Mouse (Mus musculus) layer of hippocampus, postnatal 36 days (tissue): ENCODE results near the gene Plekhm3. TPM values are rescaled to one million over a fixed set of nuclear protein-coding genes. Genes with fewer than 3 reads are reported as not detected.
"Not testable (repeated sequence)": the region's sequence is repeated elsewhere in the genome, so short reads cannot be mapped to it uniquely, and the experiment has no call there.

Source experiments
- DNase-seq, 2 experiments: peaks; one replicate each; pipeline ENCODE4 v3.0.0; 2022
- total RNA-seq, 2 experiments: library from RNA; stranded (reverse); gene quantifications; 2 replicates each; pipeline ENCODE4 v1.2.3; 2021

Plekhm3 gene
- 10 to 100 TPM; 30.7 to 35.0 TPM for total RNA-seq

DNA sequence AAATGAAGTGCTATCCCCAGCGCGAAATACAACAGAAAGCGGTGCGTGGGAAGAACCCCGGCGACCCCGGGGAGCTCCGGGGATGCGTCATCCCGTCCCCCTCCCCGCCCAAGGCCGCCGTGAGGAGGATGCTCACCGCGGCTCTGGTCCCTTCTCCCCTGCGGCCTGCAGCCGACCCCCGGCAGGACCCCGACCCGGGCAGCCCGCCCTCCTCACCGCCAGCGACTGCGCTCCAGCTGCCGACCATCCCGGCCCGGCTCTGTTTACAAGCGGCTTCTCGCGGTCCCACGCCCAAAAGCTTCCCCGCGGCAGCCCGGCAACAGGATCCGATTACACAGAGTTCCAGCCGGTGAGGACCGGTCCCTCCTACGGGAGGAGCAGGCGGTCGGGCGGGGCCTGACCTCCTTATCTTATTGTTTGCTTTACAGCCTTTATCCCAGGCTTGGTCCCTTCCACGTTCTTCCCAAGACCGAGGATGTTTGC lies at the start of gene Plekhm3:
Gene Plekhm3 (minus strand): TSS at position 346 of the 483 bp plus-strand sequence.
- DNase-seq, result peak; percentile 79 to 87

DNA sequence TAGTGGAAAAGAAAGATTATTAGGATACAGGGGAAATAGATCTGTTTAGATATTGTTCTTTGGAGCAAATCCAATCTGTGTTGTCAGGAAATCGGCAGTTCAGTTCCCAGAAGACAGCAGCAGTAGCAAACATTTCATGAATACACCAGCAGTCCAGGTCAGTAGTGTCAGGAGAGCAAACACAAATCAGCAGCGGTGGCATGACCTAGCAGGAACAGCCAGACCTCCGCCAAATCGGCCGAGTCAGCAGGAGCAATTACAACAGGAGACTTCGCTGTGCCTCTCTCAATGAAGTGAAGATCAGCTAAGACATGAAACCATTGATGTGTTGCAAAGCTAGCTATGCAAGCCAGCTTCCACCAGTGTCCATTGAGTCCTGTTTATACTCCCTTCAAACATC lies 49.0 kb upstream of the Plekhm3 start:
- DNase-seq, result no peak

GRCm38 (mm10) chr1:65004526-65004925 lies 47.9 kb upstream of the Plekhm3 start:
- no peak for DNase-seq

DNA sequence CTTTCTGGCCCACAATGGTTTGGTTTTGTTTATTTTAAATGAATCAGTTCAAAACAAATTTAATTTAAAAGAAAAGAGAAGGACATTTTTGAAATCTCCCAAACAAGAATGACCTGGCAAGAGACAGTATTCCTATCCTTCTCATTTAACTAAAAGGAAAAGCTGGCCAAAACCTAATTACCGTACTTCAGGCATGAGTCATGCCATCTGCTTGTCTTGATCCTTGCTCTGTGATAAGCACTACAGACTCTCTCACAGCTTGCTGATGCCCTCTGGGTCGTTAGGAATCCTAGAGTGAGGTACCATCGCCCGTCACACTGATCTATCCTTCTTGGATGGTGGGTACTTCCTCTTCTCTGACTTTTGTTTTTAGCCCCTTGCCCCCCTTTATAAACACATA lies 36.6 kb upstream of the Plekhm3 start:
- DNase-seq, result no peak

GRCm38 (mm10) chr1:64988176-64988575 lies 31.6 kb upstream of the Plekhm3 start:
- no peak for DNase-seq

- peak; percentile 50 to 51 for DNase-seq
Observed at GRCm38 (mm10) chr1:64986120-64986519, 29.5 kb upstream of the Plekhm3 start.

DNA sequence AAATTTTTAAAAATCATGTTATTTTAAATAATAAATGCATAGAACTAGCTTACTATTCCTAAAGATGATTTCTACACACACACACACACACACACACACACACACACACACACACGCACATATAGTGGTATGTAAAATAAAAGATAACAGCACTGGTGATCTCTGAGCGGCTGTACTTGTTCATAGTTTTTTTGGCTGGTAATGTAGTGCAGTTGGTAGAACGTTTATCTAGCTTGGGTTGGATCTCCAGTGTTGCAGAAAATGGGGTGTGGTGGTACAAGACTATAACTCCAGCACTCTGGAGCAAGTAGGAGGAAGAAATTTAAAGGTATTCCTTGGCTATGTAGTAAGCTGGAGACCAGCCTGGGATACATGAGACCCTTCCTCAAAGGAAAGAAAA lies 26.6 kb upstream of the Plekhm3 start:
- DNase-seq, result no peak

- DNase-seq, result peak; percentile 9 to 13
Observed at GRCm38 (mm10) chr1:64978321-64978799, 21.7 kb upstream of the Plekhm3 start.

DNA sequence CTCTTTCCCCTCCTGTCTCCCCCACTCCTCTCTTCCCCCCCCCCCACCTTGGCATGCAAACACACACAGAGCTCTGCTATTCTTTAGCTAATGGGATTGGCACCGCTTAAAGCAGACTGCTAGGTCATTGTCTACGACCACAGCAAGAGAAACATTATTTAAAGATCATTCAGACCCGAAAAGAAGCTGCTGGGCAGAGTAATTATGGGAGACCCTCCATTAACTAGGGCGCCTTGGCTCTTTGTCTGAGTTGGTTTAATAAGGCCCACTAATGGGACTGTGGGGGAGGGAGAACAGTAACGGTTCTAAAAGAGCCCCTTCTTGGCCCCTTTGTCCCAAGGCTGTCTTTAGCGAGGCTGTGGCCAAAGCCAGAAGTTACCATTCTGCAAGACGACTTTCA lies 18.7 kb upstream of the Plekhm3 start:
- DNase-seq, result no peak

DNA sequence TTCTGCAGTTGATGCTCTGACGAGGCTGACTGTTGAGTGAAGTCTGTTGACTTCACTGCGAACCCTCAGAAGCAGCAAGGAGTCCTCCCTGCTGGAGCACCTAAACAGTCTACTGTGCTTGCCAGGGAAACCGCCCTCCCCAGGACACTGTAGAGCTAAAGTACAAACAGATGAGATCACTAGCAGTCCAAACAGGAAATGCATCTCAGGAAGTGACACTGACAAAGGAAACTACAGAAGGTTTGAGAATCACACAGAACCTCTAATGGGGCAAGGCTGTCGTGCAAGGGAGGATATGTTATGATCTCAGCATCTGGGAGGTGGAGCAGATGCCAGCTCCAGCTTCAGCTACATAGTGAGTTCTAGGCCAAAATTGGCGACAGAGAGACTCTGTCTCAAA lies 14.1 kb upstream of the Plekhm3 start:
- no peak for DNase-seq

DNA sequence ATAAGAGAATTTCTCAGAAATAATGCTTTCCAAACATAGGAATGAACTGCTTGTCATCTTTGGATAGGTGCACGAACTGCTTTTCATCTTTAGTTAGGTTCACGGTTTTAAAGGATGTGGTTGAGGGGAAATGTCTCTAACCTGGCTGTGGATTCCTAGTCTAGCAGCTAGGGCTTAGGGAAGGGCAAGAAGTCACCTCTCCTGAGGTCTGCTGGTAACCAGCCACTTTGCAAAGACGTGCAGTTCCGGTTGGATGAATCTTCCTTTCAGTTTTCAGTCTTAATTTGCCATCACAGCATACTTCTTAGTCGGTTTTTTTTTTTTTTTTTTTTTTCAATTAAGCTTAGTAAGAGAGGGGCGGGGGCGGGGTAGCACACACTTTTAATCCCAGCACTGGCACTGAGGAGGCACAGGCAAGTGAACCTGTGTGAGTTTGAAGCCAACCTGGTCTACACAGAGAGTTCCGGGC lies 431 bp upstream of the Plekhm3 start:
- no peak for DNase-seq

DNA sequence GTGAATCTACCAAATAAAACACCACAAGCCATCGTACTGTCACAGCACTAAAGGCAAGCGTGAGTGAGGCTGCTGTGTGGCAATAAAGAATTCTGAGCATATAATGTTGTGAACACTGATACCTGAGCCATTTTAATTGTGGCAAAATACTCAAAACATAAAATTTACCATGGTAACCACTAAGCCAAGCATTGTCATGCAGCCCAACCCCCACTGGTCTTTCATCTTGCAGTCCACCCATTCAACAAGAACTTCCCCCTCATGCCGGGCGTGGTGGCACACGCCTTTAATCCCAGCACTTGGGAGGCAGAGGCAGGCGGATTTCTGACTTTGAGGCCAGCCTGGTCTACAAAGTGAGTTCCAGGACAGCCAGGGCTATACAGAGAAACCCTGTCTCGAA lies 1.8 kb downstream of the Plekhm3 start:
- DNase-seq, result not testable (repeated sequence)

DNA sequence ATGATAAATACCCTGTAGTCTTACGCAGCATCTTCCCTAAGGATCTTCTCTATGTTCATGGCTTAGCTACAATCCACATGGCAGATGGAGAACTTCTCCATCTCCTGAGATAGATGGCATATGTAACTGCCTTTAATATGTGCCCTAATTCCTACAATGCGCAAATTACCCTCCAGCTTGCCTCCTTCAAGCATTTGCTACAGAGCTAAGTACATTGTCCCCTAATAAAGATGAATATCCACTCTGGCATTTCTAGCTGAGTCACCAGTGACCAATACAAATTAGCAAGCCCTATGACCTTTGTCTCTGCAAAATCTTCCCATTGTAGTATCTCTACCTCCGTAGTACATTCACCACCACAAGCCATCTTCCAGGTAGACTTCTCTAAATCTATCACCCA lies 6.4 kb downstream of the Plekhm3 start:
- no peak for DNase-seq

- DNase-seq, result no peak
Observed at GRCm38 (mm10) chr1:64949377-64949776, 7.2 kb downstream of the Plekhm3 start.

DNA sequence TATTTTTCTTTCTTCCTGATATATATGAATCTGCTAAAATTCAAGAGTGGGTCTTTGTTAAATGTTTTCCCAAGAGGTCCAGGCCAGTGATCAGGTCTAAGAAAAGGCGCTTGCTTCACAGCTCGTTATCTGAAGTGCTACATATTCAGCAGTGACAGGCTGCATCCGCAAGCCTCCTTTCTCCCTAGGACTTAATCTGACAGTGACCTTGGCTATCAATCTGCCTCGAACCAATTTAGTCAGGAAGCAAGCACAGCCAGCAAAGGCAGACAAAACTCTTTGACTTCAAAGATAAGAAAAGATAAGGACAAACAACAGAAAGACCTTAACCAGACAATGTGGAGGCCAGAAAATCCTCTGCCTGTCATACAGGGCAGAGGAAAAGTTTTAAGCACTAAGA lies 10.5 kb downstream of the Plekhm3 start:
- no peak for DNase-seq

DNA sequence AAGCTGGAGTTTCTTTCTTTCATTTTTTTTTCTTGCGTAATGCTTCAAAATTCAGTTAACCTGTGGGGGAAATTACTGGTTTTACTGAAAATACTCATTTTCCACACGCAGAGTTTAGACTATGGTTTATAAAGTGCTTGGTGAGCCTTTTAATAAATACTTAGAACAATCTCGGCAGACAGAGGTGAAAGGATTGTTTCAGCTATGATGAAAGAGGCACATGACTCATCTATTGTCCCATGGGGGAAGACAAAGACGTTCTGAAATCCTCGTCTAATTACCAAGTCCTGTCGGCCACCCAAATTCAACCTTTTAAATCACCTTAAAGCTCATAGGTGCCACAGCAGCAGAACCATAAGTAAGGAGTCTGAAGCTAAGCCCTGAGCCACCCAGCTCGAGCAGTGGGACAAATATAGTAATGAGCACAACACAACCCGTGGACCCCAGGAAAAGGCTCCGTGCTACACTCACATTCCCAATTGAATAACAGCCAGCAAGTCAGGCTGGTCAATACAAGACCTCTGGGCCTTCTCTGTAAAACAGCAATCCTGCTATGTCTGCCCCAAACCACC lies 11.3 kb downstream of the Plekhm3 start:
- DNase-seq, result no peak

DNA sequence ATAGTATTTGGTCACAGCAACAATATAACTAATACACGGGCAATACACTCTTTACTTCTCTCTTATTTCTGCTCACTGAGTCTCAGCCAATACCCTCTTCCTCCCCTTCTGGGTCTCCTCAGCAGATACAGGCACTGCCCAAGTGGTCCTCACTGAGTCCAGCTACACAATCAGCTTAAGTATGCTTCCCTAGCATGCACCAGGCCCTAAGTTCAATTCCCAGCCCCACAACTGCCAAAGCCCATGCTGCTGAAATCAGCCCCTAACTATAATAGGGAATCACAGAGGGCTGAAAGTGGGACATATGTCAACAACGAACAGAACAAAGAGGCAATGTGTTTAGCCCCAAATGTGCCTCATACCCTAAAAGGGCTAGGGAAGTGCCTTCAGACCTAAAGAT lies 11.9 kb downstream of the Plekhm3 start:
- DNase-seq, result no peak

DNA sequence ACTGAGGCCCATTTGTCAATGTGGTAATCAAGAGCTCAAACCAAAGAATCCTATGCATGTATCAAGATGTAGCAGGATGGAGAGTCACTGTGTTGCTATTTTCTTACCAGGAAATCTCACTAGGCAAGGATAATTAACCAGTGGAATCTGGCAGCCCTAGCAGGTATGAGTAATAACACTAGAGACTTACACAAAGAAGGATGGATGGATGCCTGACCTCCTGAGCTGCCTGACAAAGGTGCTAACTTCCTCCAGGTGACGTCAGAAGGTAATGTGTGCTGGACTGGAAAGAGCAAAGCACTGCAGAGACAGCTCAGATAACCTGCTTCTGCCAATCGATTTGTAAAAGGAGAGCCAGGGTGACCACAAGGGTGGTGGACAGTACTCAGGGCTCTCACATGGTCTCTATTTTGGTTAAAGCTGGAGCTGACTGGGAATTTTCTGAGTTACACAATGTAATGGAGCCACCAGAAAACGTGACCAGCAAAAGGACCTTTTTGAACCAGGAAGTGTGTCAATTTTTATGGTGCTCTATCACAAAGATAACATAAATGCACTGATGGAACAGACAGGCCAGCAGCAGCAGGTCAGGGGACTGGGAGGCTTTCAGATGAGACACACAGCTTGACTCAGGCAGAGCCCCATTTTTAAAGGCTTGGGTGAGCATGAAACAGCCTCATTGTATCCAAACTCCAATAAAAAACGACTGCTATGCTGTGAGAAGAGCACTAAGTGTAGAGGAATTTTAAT lies 14.4 kb downstream of the Plekhm3 start:
- no peak for DNase-seq

DNA sequence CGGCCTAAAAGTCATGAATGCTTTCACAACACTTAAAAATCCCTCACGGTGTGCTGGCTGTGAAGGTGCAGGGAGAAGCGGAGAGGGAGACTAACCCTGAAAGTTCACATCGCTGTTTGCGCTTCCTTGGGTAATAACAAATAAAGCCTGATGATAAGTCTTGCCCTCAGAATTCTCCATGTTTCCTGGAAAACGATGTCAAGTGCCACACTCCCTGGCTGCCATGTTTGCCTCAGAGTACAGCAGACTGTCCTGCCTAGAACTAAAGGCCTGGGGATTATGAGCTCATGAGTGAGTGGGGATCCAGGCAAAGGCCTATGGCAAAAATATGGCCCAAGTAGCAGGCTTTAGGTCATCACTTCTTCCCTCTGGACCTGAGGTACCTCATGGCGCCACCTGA lies 17.7 kb downstream of the Plekhm3 start:
- no peak for DNase-seq

GRCm38 (mm10) chr1:64937692-64938091 lies 18.9 kb downstream of the Plekhm3 start:
- DNase-seq, result no peak

- DNase-seq, result no peak
Observed at GRCm38 (mm10) chr1:64932921-64933320, 23.7 kb downstream of the Plekhm3 start.

GRCm38 (mm10) chr1:64930124-64930523 lies 26.5 kb downstream of the Plekhm3 start:
- DNase-seq, result no peak

GRCm38 (mm10) chr1:64929673-64930072 lies 27.0 kb downstream of the Plekhm3 start:
- DNase-seq, result no peak

DNA sequence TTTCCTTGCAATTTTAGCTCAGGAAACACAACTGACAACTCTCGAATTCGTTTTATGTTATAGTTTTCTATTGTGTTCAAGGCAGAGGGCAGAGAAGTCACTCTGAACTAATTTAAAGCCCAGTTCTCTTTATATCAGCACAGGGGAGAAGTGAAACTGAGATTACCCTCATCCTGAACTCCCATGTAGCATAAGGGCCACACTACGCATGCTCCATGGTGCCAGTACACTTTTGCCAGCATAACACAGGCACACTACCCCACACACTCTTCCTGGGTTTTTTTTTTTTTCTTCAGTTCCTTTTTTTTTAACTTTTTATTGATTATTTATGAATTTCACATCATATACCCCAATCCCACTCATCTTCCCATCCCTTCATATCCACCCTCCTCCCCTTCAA lies 28.1 kb downstream of the Plekhm3 start:
- no peak for DNase-seq
